Comparison of ENCODE assay signal across 16 mouse cellular contexts in the genomic region with DNA sequence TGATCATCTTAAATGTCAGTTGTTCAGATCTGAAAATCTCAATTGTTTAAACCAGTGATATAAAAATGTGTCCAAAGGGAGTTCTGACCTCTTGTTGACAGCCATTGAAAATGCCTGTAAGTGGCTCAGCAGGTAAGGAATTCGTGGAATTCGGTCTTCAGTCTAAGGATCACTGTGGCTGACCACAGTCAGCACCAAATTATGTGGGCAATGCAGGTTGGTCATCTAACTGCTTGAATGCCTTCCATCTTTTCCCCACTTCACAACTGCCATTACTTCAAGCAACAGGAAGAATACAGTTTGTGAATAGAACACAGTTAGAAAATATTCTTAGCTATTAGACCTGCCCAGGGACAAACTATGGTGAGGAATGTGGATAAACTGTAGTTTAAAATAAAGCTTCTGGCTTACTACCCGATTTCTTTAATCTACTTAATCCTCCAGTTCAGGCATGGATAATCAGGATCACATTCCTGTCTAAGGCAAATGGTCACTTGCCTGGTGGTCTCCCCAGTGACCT. TPM values are rescaled to one million over a fixed set of nuclear protein-coding genes. Genes with fewer than 3 reads are reported as not detected.
DNase-seq lines count a peak whose midpoint lies in the region; ATAC-seq and TF ChIP-seq lines count a peak whose summit lies in the region.
"Had no signal": no experiment of that assay in that cellular context is flagged by ENCODE, and none has a peak within 500 bp of the region (broad histone marks: within the 10 kb centered on the region; RNA-seq: fewer than 3 reads in every experiment).

No protein-coding gene starts in this region.

- no peak overlapping the region for H3K4me3 ChIP-seq in embryonic facial prominence, embryonic 14.5 days (ENCODE audit: low read depth, low read length)
- no peak overlapping the region for H3K4me3 ChIP-seq in embryonic facial prominence, embryonic 10.5 days
- H3K4me3 ChIP-seq in lung, embryonic 14.5 days (ENCODE audit: low read depth, low read length), result no peak overlapping the region
- no peak overlapping the region for H3K4me3 ChIP-seq in cerebellum, adult 2 months (replicated peaks; ENCODE audit: insufficient read depth, low read depth, low read length)
- H3K4me3 ChIP-seq: heart, adult 2 months had no signal

- H3K4me1 ChIP-seq in embryonic facial prominence, embryonic 14.5 days (ENCODE audit: control insufficient read depth, insufficient read depth, low read length), result no peaks in the 10 kb centered on the region
- peaks cover 23% of the 10 kb centered on the region for H3K4me1 ChIP-seq in embryonic facial prominence, embryonic 10.5 days
- H3K4me1 ChIP-seq in lung, embryonic 14.5 days (ENCODE audit: insufficient read depth), result 0 out of 2 replicates have a peak, but pooled peaks cover 4% of the 10 kb centered on the region
- H3K4me1 ChIP-seq in cerebellum, adult 2 months (ENCODE audit: control insufficient read depth, insufficient read depth, low read length), result no peaks in the 10 kb centered on the region

- no peak for ATAC-seq in embryonic facial prominence, embryonic 14.5 days (ENCODE audit: low read depth)
- peak; percentile 21; the same call in 1 of the 2 replicates for ATAC-seq in lung, embryonic 14.5 days (ENCODE audit: insufficient read depth)
- ATAC-seq: intestine, postnatal 0 days had no signal

- H3K4me2 ChIP-seq in embryonic facial prominence, embryonic 14.5 days (ENCODE audit: low read depth, low read length), result no peak overlapping the region
- no peak overlapping the region for H3K4me2 ChIP-seq in lung, embryonic 14.5 days
- H3K4me2 ChIP-seq: hindbrain, embryonic 14.5 days had no signal

- H3K27ac ChIP-seq in embryonic facial prominence, embryonic 14.5 days (replicated peaks; ENCODE audit: low read depth, low read length), result no peak overlapping the region
- no peak overlapping the region for H3K27ac ChIP-seq in embryonic facial prominence, embryonic 10.5 days (replicated peaks)
- H3K27ac ChIP-seq in lung, embryonic 14.5 days (ENCODE audit: low read depth), result no peak overlapping the region
- no peak overlapping the region for H3K27ac ChIP-seq in cerebellum, adult 2 months (ENCODE audit: insufficient read depth, low read length)
- H3K27ac ChIP-seq: heart, adult 2 months; hindbrain, embryonic 14.5 days had no signal

- no peaks in the 10 kb centered on the region for H3K36me3 ChIP-seq in embryonic facial prominence, embryonic 14.5 days (ENCODE audit: control insufficient read depth, insufficient read depth, low read length)
- H3K36me3 ChIP-seq in embryonic facial prominence, embryonic 10.5 days (replicated peaks), result no peaks in the 10 kb centered on the region
- H3K36me3 ChIP-seq in lung, embryonic 14.5 days (ENCODE audit: insufficient read depth), result no peaks in the 10 kb centered on the region

- TF ChIP-seq POLR2A in cerebellum, adult 2 months (IDR thresholded peaks at IDR 0.05; ENCODE audit: borderline replicate concordance, insufficient read depth, low read length), result no peak

- no peaks in the 10 kb centered on the region for H3K27me3 ChIP-seq in embryonic facial prominence, embryonic 14.5 days (replicated peaks; ENCODE audit: control insufficient read depth, insufficient read depth, low read length)
- H3K27me3 ChIP-seq in embryonic facial prominence, embryonic 10.5 days (replicated peaks; ENCODE audit: low read depth, poor library complexity, severe bottlenecking), result no peaks in the 10 kb centered on the region
- H3K27me3 ChIP-seq in lung, embryonic 14.5 days (ENCODE audit: insufficient read depth, low read length), result no peaks in the 10 kb centered on the region
- H3K27me3 ChIP-seq in cerebellum, adult 2 months (ENCODE audit: control insufficient read depth, insufficient read depth, low read length), result no peaks in the 10 kb centered on the region; the same call in 1 of the 2 replicates

- peak overlapping the region; percentile 34; the same call in 1 of the 2 replicates for H3K9ac ChIP-seq in embryonic facial prominence, embryonic 14.5 days (ENCODE audit: low read depth, low read length)
- no peak overlapping the region for H3K9ac ChIP-seq in lung, embryonic 14.5 days
- H3K9ac ChIP-seq: hindbrain, embryonic 14.5 days had no signal

- 32% methylated on average over 3 of the region's 3 CpGs for WGBS in embryonic facial prominence, embryonic 14.5 days
- WGBS in embryonic facial prominence, embryonic 10.5 days, result 43% methylated on average over 3 of the region's 3 CpGs
- WGBS in lung, embryonic 14.5 days, result 43% methylated on average over 3 of the region's 3 CpGs
- 42% methylated on average over 3 of the region's 3 CpGs for WGBS in cerebellum, adult 2 months

- H3K9me3 ChIP-seq in embryonic facial prominence, embryonic 14.5 days (ENCODE audit: control insufficient read depth, low read length), result no peaks in the 10 kb centered on the region
- H3K9me3 ChIP-seq in embryonic facial prominence, embryonic 10.5 days, result no peaks in the 10 kb centered on the region
- no peaks in the 10 kb centered on the region for H3K9me3 ChIP-seq in lung, embryonic 14.5 days (ENCODE audit: low read depth, low read length)

- no peak for TF ChIP-seq CTCF in lung, embryonic 14.5 days (IDR thresholded peaks at IDR 0.05; ENCODE audit: low read depth)
- TF ChIP-seq CTCF in cerebellum, adult 2 months (IDR thresholded peaks at IDR 0.05; ENCODE audit: borderline replicate concordance, insufficient read depth, low read depth, low read length), result no peak

- DNase-seq in embryonic facial prominence, embryonic 14.5 days (ENCODE audit: low spot score), result no peak
- no peak for DNase-seq in embryonic facial prominence, embryonic 10.5 days (ENCODE audit: low spot score)
- DNase-seq in lung, embryonic 14.5 days, result peak; percentile 34
- DNase-seq in lung, postnatal 4 days, result no peak
- peak; percentile 33 to 55 for DNase-seq in kidney, postnatal 36 days
- no peak for DNase-seq in adrenal gland, postnatal 14 days
- no peak for DNase-seq in natural killer cell, adult 2 months (ENCODE audit: low spot score in 2 of 2)
- no peak for DNase-seq in cerebellum, adult 2 months
- DNase-seq: adrenal gland, postnatal 36 days; cerebellum, adult 9-11 months; gastrocnemius, postnatal 10 days; heart, adult 2 months; heart, postnatal 10 days; retina, postnatal 1 day had no signal

RNA-seq across cellular contexts. Expression of a gene that starts 8.4 kb away (rescaled TPM):
- 1.3 and 1.6 TPM in 2 replicates for polyA plus RNA-seq in embryonic facial prominence, embryonic 14.5 days (2014; fragmentation: Nextera tagmentation; extraction: Ambion mirVana)
- 1.3 and 1.4 TPM in 2 replicates for polyA plus RNA-seq in embryonic facial prominence, embryonic 10.5 days (2016; fragmentation: Nextera tagmentation; extraction: Ambion mirVana)
- polyA plus RNA-seq in lung, embryonic 14.5 days (2014; fragmentation: Nextera tagmentation; extraction: Ambion mirVana), result 1.3 and 1.7 TPM in 2 replicates
- 12.1 and 12.2 TPM in 2 replicates for total RNA-seq in adrenal gland, postnatal 14 days (2021)
- polyA plus RNA-seq in cerebellum, adult 2 months (2012; rRNA removed), result 15.7 and 16.5 TPM in 2 replicates

Comparison
In these comparisons a context has a peak if more than half of its experiments do, and no peak if none do; other contexts are left out.
1. DNase-seq: peak in lung, embryonic 14.5 days (single experiment) and kidney, postnatal 36 days (2 of 2); none in embryonic facial prominence, embryonic 14.5 days (single experiment), embryonic facial prominence, embryonic 10.5 days (single experiment), lung, postnatal 4 days (0 of 2), adrenal gland, postnatal 14 days (single experiment), natural killer cell, adult 2 months (0 of 2) and cerebellum, adult 2 months (0 of 2).